Mouse (Mus musculus) liver, embryonic 14.5 days (tissue): ENCODE measurements at regions not wholly inside any gene's neighbourhood (a gene's known extent, or its start where the extent isn't known, plus 50 kb on each side); places are given as distances from the start of the nearest gene placed in this dataset.

Source experiments
- CTCF ChIP-seq: IDR thresholded peaks from 2 replicates; pipeline ENCODE4 v1.5.1; 2016; ENCODE audit warnings: antibody characterized with exemption, low read depth, control low read depth
- EP300 ChIP-seq: IDR thresholded peaks from 2 replicates; pipeline ENCODE4 v1.6.1; 2016; ENCODE audit warnings: antibody characterized with exemption, low read depth

DNA sequence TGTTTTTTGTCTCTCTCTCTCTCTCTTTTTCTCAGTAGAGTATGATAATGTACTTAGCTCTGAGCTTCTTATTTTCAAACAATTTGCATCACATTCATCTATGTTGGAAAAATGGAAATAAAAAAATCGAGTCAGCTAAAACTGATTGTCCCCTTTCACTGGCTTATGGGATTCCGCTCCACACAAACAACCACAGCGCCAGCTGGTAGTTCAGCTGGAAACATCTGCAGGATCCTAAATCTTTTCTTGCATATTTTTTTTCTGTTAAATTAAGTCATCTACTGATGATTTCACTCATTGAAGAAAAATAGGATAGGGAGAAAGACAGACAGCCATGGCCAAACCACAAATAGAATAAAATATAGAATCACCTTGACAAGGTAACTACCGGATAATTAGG is 414.8 kb downstream of the Ets1 start:
- TF ChIP-seq CTCF, result no peak
- no peak for TF ChIP-seq EP300
